Mouse (Mus musculus): ENCODE results near the gene Srgap1. TPM values are rescaled to one million over a fixed set of nuclear protein-coding genes. Genes with fewer than 3 reads are reported as not detected.

Srgap1 gene
- under 1 TPM; 0.10 to 0.69 TPM for polyA plus RNA-seq (2017; shearing (Covaris generic))

DNA sequence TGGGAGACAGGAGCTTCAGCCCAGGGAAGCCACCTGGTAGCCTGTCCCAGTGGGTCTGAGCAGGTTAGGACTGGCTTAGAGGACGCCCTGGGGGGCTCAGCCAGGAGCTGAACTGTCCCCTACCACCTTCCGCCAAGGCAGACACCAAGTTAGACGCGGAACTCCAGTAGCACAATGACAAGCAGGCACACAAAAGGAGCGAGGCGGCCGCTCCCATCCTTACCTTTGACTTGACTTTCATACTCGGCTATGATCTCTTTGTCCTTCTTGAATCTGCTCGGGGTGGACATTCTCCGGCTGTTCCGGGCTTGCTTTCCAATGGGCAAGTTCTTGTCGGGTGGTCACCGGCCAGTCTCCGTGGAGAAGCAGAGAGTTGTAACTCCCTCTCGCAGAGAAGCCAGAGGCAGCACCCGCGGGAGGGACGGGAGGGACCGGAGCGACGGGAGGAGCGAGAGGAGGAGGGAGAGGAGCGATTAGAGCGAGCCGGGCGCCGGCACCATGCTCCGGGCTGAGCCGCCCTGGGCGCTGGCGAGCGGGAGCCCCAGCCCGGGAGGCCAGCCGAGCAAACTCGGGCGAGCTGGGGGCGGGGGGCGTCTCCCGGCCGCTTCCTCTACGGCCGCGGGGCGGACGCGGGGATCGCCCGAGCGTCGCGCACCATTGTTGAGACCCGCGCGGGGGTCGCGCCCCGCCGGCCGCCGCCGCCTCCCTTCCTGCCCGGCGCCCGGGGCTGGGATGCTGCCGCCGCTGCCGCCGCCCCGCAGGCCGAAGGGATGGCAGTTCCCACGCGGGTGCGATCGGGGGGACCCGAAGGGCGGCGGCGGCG lies at the start of gene Srgap1:
TSS of gene Srgap1 (minus strand) at position 412 of the 823 bp plus-strand sequence.

GRCm38 (mm10) chr10:121739548-121740505 lies 307.3 kb downstream of the Srgap1 start, which contains the start of gene BC048403:
TSS of gene BC048403 (plus strand) at chr10:121739937.

Other genes with a start within 250 kb of the Srgap1 start
- 10 to 100 TPM; 33.7 to 35.5 TPM for gene Rxylt1, start 50.1 kb upstream of the Srgap1 start, polyA plus RNA-seq (2017; shearing (Covaris generic))